Mouse (Mus musculus) midbrain, embryonic 15.5 days (tissue): ENCODE measurements around the gene Mios. TPM values are rescaled to one million over a fixed set of nuclear protein-coding genes. Genes with fewer than 3 reads are reported as not detected.

ENCODE experiments used
- ATAC-seq: fragments of 200-750 bp; cut with Nextera tagmentation; replicated peaks from 2 replicates; pipeline ENCODE4 v1.8.0; 2017; ENCODE audit warnings: moderate TSS enrichment
- H3K27ac ChIP-seq: fragments of 300-500 bp; sonication (generic); 2 replicates; pipeline ENCODE4 v1.5.1; 2015; ENCODE audit warnings: mild to moderate bottlenecking, inconsistent platforms
- H3K27me3 ChIP-seq: fragments of 300-500 bp; sonication (generic); replicated peaks from 2 replicates; pipeline ENCODE4 v1.6.1; 2015; ENCODE audit warnings: inconsistent platforms
- H3K36me3 ChIP-seq: fragments of 300-500 bp; sonication (generic); replicated peaks from 2 replicates; pipeline ENCODE4 v1.6.1; 2015; ENCODE audit warnings: inconsistent platforms
- H3K4me1 ChIP-seq: fragments of 300-500 bp; sonication (generic); 2 replicates; pipeline ENCODE4 v1.6.1; 2015; ENCODE audit warnings: inconsistent platforms
- H3K4me2 ChIP-seq: fragments of 300-500 bp; sonication (generic); 2 replicates; pipeline ENCODE4 v1.6.1; 2015; ENCODE audit warnings: inconsistent platforms, mild to moderate bottlenecking, moderate library complexity
- H3K4me3 ChIP-seq: fragments of 300-500 bp; sonication (generic); 2 replicates; pipeline ENCODE4 v1.5.1; 2015; ENCODE audit warnings: mild to moderate bottlenecking, inconsistent platforms
- H3K9ac ChIP-seq: fragments of 300-500 bp; sonication (generic); 2 replicates; pipeline ENCODE4 v1.6.1; 2015; ENCODE audit warnings: mild to moderate bottlenecking, inconsistent platforms
- H3K9me3 ChIP-seq: fragments of 300-500 bp; sonication (generic); 2 replicates; pipeline ENCODE4 v1.6.1; 2016; ENCODE audit warnings: inconsistent platforms
- WGBS: fragments of 180-500 bp; shearing (Covaris S2); methylation state at CpG from one replicate; pipeline ENCODE4 v1.1.7; 2015; ENCODE audit warnings: mixed read lengths; 5-methylcytosine and 5-hydroxymethylcytosine counted together
- polyA plus RNA-seq: library from polyadenylated mRNA; unstranded; fragments of >200 nt; fragmentation: Nextera tagmentation; extraction: Ambion mirVana; gene quantifications from 2 replicates; pipeline ENCODE4 v1.2.1, GENCODE M21; 2015

Gene Mios
- polyA plus RNA-seq, 1 experiment from 2014 or later: 26.0 TPM

GRCm38 (mm10) chr6:8210661-8211060 is 1.6 kb downstream of the Mios start:
- H3K4me1 ChIP-seq: peaks cover 12% of the 10 kb centered on the region
- H3K9me3 ChIP-seq: no peaks in the 10 kb centered on the region
- no peak for ATAC-seq
- H3K36me3 ChIP-seq: no peaks in the 10 kb centered on the region; the same call in 1 of the 2 replicates
- no peak overlapping the region for H3K27ac ChIP-seq
- no peaks in the 10 kb centered on the region for H3K27me3 ChIP-seq
- H3K4me2 ChIP-seq: peak overlapping the region; percentile 56
- peak overlapping the region; percentile 97; the same call in 1 of the 2 replicates for H3K4me3 ChIP-seq
- 93% methylated on average over 3 of the region's 3 CpGs for WGBS
- no peak overlapping the region for H3K9ac ChIP-seq

- Histone ChIP-seq H3K4me3 (no peak overlapping the region), H3K9me3 (no peaks in the 10 kb centered on the region), H3K9ac (no peak overlapping the region), H3K4me2 (no peak overlapping the region), H3K27ac (no peak overlapping the region), H3K27me3 (no peaks in the 10 kb centered on the region), H3K36me3 (peaks cover 2% of the 10 kb centered on the region; the same call in 1 of the 2 replicates), H3K4me1 (no peaks in the 10 kb centered on the region)
- ATAC-seq: no peak
- WGBS: 90% methylated on average over 3 of the region's 3 CpGs
Measured at GRCm38 (mm10) chr6:8227035-8227434, 18.0 kb downstream of the Mios start.

GRCm38 (mm10) chr6:8228596-8228995 is 19.6 kb downstream of the Mios start:
- no peak for ATAC-seq
- H3K4me1 ChIP-seq: no peaks in the 10 kb centered on the region
- H3K9me3 ChIP-seq: no peaks in the 10 kb centered on the region
- 0 out of 2 replicates have a peak, but pooled peaks cover 2% of the 10 kb centered on the region for H3K36me3 ChIP-seq
- no peak overlapping the region for H3K9ac ChIP-seq
- H3K27me3 ChIP-seq: no peaks in the 10 kb centered on the region
- no peak overlapping the region for H3K4me2 ChIP-seq
- H3K4me3 ChIP-seq: no peak overlapping the region
- WGBS: 89% methylated on average over 3 of the region's 3 CpGs
- H3K27ac ChIP-seq: no peak overlapping the region

- Histone ChIP-seq H3K9me3 (no peaks in the 10 kb centered on the region), H3K4me2 (peak overlapping the region; percentile 69), H3K36me3 (no peaks in the 10 kb centered on the region; the same call in 1 of the 2 replicates), H3K4me3 (peak overlapping the region; percentile 80), H3K27ac (peak overlapping the region; percentile 83), H3K4me1 (peaks cover 26% of the 10 kb centered on the region), H3K27me3 (no peaks in the 10 kb centered on the region), H3K9ac (peak overlapping the region; percentile 72)
- WGBS: 8% methylated on average over 6 of the region's 6 CpGs
- no peak for ATAC-seq
Measured at GRCm38 (mm10) chr6:8258316-8258715, 49.3 kb downstream of the Mios start.

- under 1% methylated on average over 64 of the region's 64 CpGs for WGBS
- H3K4me3 ChIP-seq: peak within 1 kb of the TSS; percentile 80
- peak within 1 kb of the TSS; percentile 89 for H3K27ac ChIP-seq
- H3K9ac ChIP-seq: peak within 1 kb of the TSS; percentile 72
- peak; percentile 100 for ATAC-seq
- H3K9me3 ChIP-seq: no peaks in the 10 kb centered on the region
- H3K4me2 ChIP-seq: peak within 1 kb of the TSS; percentile 85
- no peaks in the 10 kb centered on the region for H3K27me3 ChIP-seq
- no peaks in the 10 kb centered on the region; the same call in 1 of the 2 replicates for H3K36me3 ChIP-seq
- peaks cover 26% of the 10 kb centered on the region for H3K4me1 ChIP-seq
Measured at GRCm38 (mm10) chr6:8259004-8259666, 50.1 kb downstream of the Mios start, which contains the start of the genes Rpa3, Umad1 and Gm45062. Gene Rpa3 (minus strand): TSS chr6:8259173. Gene Umad1 (plus strand): TSS chr6:8259288. Gene Gm45062 (plus strand): TSS chr6:8259450.

- ATAC-seq: no peak
- under 1% methylated on average over 8 of the region's 8 CpGs for WGBS
Measured at GRCm38 (mm10) chr6:8259667-8260044, 50.6 kb downstream of the Mios start.

GRCm38 (mm10) chr6:8271047-8271446 is 62.0 kb downstream of the Mios start:
- no peaks in the 10 kb centered on the region for H3K4me1 ChIP-seq
- WGBS: 89% methylated on average over 3 of the region's 3 CpGs
- no peak overlapping the region for H3K4me2 ChIP-seq
- H3K27me3 ChIP-seq: no peaks in the 10 kb centered on the region
- no peak for ATAC-seq
- H3K36me3 ChIP-seq: peaks cover 4% of the 10 kb centered on the region; the same call in 1 of the 2 replicates
- H3K9ac ChIP-seq: no peak overlapping the region
- H3K9me3 ChIP-seq: no peaks in the 10 kb centered on the region
- H3K4me3 ChIP-seq: no peak overlapping the region
- H3K27ac ChIP-seq: no peak overlapping the region

More at GRCm38 (mm10) chr6:8259667-8260044, 50.6 kb downstream of the Mios start:
- no peaks in the 10 kb centered on the region for H3K9me3 ChIP-seq
- H3K27ac ChIP-seq: peak overlapping the region; percentile 89
- H3K9ac ChIP-seq: peak overlapping the region; percentile 71
- H3K4me1 ChIP-seq: peaks cover 26% of the 10 kb centered on the region
- no peaks in the 10 kb centered on the region; the same call in 1 of the 2 replicates for H3K36me3 ChIP-seq
- peak overlapping the region; percentile 80 for H3K4me3 ChIP-seq
- H3K4me2 ChIP-seq: peak overlapping the region; percentile 85
- H3K27me3 ChIP-seq: no peaks in the 10 kb centered on the region

GRCm38 (mm10) chr6:8274387-8275054 is 65.5 kb downstream of the Mios start:
- Histone ChIP-seq H3K4me2 (no peak overlapping the region), H3K9me3 (no peaks in the 10 kb centered on the region), H3K36me3 (peaks cover 4% of the 10 kb centered on the region; the same call in 1 of the 2 replicates), H3K27me3 (no peaks in the 10 kb centered on the region), H3K27ac (no peak overlapping the region), H3K4me1 (no peaks in the 10 kb centered on the region), H3K9ac (no peak overlapping the region), H3K4me3 (no peak overlapping the region)
- ATAC-seq: 0 out of 2 replicates have a peak, but pooled peaks have one; percentile 48
- WGBS: 36% methylated on average over 6 of the region's 6 CpGs

GRCm38 (mm10) chr6:8275098-8275497 is 66.1 kb downstream of the Mios start:
- H3K36me3 ChIP-seq: peaks cover 4% of the 10 kb centered on the region; the same call in 1 of the 2 replicates
- H3K4me1 ChIP-seq: no peaks in the 10 kb centered on the region
- ATAC-seq: peak; percentile 66; the same call in 1 of the 2 replicates
- no peak overlapping the region for H3K4me2 ChIP-seq
- no peaks in the 10 kb centered on the region for H3K27me3 ChIP-seq
- WGBS: 7% methylated on average over 1 of the region's 1 CpGs
- no peaks in the 10 kb centered on the region for H3K9me3 ChIP-seq
- H3K9ac ChIP-seq: no peak overlapping the region
- no peak overlapping the region for H3K27ac ChIP-seq
- H3K4me3 ChIP-seq: no peak overlapping the region

GRCm38 (mm10) chr6:8276431-8276830 is 67.4 kb downstream of the Mios start:
- no peak overlapping the region for H3K27ac ChIP-seq
- H3K4me3 ChIP-seq: no peak overlapping the region
- H3K36me3 ChIP-seq: no peaks in the 10 kb centered on the region
- ATAC-seq: no peak
- 87% methylated on average over 4 of the region's 4 CpGs for WGBS
- no peaks in the 10 kb centered on the region for H3K9me3 ChIP-seq
- H3K27me3 ChIP-seq: no peaks in the 10 kb centered on the region
- no peak overlapping the region for H3K9ac ChIP-seq
- H3K4me2 ChIP-seq: no peak overlapping the region
- H3K4me1 ChIP-seq: no peaks in the 10 kb centered on the region

- Histone ChIP-seq H3K27ac (no peak overlapping the region), H3K27me3 (no peaks in the 10 kb centered on the region), H3K9ac (no peak overlapping the region), H3K9me3 (no peaks in the 10 kb centered on the region), H3K4me2 (no peak overlapping the region), H3K36me3 (no peaks in the 10 kb centered on the region), H3K4me1 (no peaks in the 10 kb centered on the region), H3K4me3 (no peak overlapping the region)
- WGBS: 75% methylated on average over 5 of the region's 5 CpGs
- no peak for ATAC-seq
Measured at GRCm38 (mm10) chr6:8278426-8279002, 69.5 kb downstream of the Mios start.

- no peaks in the 10 kb centered on the region for H3K36me3 ChIP-seq
Measured at GRCm38 (mm10) chr6:8283255-8283654, 74.2 kb downstream of the Mios start.

More at GRCm38 (mm10) chr6:8283255-8283654, 74.2 kb downstream of the Mios start:
- H3K27ac ChIP-seq: no peak overlapping the region
- no peak overlapping the region for H3K4me2 ChIP-seq
- H3K9ac ChIP-seq: no peak overlapping the region
- no peak for ATAC-seq
- no peaks in the 10 kb centered on the region for H3K9me3 ChIP-seq
- H3K4me3 ChIP-seq: no peak overlapping the region
- WGBS: 75% methylated on average over 4 of the region's 4 CpGs
- H3K4me1 ChIP-seq: no peaks in the 10 kb centered on the region
- H3K27me3 ChIP-seq: no peaks in the 10 kb centered on the region
